Mouse (Mus musculus): ENCODE results near the gene Snap91.

The Snap91 gene

DNA sequence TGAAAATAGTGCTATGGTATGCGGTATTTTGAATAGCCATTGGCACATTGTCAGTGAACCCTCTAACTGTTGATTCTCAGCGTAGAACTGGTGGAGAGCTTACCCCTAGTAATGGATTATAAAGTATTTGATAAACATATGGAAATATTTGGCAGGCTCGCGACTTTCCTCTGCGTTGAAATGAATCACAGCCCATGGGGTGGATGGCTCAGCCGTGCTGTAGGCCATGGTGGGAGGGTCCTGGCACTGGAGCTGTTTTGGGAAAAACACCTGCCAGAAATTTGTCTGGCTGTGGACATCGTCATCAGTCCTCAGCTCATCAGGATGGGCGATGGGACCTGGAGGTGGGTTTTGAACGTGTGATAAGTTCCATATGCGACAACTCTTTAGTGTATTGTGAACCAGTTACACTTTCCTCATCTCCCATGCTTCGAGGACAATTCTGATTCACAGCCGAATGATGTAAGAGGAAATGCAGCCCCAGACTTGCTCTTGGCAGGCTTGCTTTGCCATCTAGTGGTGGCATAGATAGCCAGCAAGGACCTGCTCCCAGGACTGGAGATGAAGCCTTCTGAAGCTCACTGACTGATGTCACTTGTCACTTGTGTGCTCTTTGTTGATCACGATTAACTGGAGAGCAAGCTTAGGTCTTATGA lies 134.4 kb downstream of the Snap91 start:
- 20% methylated on average over 13 of the region's 13 CpGs for WGBS

DNA sequence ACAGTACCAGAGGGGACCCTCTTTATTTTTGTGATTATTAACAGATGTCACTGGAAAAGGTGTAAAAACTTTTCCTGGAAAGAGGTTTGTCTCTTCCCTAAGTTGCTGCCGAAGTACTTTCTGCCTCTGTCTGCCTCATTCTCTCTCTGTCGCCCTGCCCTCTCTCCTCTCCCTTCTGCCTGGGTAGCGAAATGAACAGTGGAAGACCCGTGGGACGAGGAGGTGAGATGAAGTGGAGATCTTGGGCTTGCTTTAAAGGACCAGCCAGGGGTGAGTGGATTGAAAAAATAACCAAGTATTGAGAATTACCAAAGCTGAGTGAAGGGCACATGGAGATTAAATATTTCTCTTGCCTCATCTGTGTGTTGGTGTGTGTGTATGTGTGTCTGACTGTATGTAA lies 136.4 kb downstream of the Snap91 start:
- WGBS, result 34% methylated on average over 5 of the region's 5 CpGs

DNA sequence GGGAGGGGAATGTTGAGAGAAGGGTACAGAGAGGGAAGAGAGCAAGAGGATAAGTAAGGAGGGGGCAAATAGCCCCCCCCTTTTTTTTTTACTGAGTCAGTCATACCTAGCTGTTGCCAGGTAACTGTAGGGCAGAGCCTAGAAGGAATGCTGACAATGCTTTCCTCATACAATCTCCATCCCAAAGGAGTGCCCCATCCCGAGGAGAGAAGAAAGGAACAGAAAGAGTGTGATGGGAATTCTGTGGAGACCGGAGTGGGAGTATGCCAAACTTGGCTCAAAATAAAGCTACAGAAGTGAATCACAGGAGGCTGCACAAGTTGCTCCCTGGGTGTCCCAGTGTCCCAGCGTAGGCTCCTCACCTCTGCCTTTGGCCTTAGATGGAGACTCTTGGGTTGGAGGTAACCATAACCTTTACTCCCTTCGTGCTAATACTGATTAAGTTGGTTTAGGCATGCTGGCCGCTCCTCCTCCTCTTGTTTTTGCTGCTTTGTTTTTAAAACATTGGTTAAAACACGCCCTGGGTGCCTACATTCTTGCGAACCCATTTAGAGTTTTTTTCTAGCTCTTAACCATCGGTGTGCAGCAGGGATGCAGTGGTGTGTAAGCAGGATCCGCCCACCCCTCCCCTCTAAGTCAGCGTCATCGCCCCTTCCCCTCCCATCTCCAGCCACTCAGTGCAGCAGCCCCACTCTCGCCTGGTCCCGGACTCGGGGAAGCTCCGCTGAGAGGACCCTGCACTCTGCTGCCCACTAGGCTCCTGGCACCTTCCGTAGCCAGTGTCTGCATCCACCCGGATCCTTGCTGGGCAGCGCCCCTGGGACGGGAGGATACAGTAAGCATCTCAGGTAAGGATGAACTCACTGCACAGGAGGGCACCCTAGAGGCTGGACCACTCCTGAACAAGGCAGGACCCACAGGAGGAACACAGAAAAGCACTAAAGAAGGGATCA lies 137.2 kb downstream of the Snap91 start, which contains the start of gene Prss35:
Prss35 (plus strand) TSS at position 691 of the 953 bp plus-strand sequence.
- WGBS, result 3% methylated on average over 19 of the region's 19 CpGs

DNA sequence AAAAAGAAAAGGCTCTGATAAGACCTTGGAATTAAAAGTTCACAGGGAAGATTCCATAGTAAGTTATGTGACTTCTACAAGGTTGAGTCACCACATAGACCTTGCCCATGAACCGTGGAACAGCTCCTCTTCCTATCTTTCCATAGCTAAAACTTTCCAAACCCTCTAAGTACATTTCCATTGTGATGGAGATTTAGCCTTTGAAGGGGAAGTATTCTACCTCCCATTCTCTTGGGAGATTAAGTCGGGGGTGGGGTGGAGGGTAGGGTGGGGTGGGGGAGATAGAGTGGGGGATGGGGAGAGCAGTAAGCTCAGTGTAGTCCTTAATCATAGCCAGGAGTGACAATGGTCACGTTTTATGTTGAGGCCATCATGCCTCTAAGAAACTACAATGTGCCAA lies 140.5 kb downstream of the Snap91 start:
- WGBS, result 66% methylated on average over 3 of the region's 3 CpGs

DNA sequence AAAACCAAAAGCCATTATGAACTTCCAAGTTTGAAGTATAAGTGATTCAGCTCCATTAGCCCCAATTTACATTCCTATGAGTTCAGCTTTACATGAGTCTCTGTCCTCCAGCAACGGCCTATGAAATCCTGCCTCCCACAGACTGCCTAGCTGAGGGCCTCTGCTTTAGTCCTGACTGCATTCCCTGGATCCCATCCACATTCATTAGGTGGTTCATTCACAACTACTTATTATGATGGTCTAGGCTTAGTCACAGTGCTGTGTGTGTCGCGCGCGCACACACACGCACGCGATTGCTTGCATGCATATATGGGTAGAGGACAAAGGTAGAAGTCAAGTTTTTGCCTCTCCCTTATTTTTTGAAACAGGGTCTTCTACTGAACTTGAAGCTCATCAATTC lies 141.7 kb downstream of the Snap91 start:
- WGBS, result 86% methylated on average over 8 of the region's 8 CpGs

DNA sequence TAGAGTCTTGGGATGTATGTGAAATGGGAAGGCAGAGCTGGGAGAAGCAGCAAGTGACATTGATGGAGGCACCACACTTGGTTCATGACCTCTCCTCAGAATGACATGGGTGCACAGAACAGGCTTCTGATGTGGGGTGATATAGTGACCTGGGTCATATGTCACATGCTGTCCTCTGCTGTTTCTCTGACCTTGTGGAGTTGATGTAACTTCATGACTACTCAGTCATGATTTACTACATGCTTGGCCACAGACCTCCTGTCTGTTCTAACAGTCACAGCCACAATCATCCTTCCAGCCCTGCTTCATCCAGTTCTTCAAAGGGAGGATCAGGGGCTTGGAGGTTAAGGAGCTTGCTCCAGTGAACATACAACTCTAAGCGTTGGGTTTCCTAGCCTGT lies 142.4 kb downstream of the Snap91 start:
- WGBS, result 84% methylated on average over 1 of the region's 1 CpGs

DNA sequence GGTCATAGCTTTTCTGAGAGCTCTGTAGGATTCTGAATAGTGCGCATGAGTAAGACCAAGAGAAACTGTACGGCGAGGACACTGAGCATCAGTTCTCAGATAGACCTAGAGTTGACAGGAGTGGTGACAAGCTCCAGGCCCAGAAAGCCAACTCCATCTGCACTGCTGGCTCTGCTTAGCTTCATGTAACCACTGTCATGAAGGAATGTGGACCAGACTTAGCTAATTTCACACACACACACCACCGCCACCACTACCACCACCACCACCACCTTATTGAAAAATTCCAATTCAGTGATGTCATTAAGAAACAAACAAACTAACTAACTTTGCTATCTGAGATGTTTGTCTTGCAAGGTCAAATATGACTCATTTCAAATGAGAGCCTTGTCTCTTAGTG lies 143.5 kb downstream of the Snap91 start:
- WGBS, result 92% methylated on average over 4 of the region's 4 CpGs

DNA sequence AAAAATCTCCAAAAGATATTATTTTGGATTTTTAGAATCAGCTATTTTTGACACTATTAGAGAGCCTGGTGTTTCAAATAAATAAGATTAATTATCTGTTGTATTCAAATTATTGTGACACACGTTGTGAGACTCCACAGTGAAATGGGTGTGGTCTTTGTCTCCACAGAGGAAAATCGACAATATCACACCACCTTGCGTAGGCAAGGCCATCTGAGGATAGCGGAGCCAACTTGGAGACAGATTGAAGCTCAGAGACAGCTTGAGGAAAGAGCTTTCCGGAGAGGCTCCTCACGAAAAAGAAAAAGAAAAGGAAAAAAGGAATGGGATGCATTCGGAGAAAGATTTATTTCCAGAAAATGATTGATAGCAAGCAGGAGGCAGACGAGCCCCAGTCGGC lies 145.7 kb downstream of the Snap91 start:
- 42% methylated on average over 9 of the region's 9 CpGs for WGBS

DNA sequence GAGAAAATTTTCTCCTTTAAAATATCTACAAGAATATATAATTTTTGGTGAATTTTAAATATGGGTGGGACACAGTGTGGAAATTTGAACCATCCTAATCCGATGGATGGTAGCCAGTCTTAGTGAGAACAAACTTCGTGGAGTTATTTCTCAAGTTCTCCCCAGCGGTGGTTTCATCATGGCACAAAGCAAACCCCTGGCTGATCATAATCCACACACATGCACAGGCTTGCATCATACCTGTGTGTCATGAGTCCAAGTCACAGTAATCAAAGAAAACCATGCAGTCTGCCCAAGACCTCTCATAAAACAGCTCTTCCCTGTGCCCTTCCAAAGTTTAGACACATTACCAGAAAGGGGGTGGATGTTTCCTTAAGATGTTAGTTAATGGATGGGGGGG lies 150.6 kb downstream of the Snap91 start:
- WGBS, result 95% methylated on average over 3 of the region's 3 CpGs

DNA sequence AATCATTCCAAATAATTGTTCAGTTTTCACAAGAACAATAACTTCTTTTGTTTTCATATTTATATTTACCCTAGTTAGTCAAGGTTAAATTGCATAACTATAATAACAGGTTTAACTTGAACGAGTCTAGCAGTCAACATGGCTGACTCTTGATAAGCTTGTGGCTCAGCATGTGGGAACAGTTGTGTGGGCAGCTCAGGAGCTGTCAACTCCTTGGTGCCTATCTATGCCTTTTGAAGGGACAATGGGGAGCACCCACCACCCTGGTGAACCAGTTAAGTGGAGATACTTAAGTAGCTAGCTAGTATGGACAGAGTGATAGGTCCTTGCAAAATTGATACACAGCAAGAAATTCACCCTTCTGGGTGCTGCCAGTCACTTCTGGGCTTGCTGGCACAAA lies 151.4 kb downstream of the Snap91 start:
- 74% methylated on average over 1 of the region's 1 CpGs for WGBS

DNA sequence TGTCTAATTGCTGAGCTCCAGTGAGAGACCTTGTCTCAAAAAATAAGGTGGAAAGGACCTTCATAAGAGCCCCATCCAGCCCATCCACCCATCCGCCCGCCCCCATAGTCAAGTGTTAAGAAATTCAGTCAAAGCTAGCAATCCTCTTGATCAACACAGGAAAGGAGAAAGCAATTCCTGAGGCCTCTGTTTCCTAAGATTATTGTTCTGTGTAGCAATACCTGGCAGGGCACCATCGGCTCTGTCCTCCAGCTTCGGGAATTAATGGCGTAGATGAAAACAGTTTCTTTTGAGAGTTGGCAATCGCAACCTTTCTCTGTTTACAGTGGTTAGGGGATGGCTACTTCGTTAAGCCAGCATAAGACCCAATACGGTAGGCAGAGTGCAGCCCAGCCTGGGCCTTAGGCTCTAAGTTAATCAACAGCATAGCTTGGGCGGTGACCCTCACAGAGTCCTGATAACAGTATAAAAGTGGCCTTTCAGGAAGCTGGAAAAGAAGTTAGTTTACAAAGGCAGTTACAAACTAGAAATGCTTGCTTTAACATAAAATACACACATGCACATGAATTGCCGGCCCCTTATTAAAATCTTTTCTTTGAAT lies 152.1 kb downstream of the Snap91 start:
- WGBS, result 84% methylated on average over 10 of the region's 10 CpGs

DNA sequence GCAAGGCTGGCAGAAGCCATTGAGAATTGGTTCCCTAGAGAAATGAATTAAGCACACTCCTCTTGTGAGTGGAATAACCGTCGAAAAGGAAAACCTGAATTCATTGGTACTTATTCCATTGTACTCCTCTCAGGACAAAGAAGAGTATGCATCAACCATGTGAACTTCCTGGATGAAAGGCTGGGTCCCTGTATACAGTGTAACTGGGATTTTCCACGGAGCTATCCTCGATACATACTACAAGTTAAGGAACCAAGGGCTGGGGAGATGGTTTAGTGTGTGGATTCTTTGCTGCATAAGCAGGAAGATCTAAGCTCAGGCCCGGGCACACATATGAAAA lies 154.1 kb downstream of the Snap91 start:
- 79% methylated on average over 5 of the region's 5 CpGs for WGBS

DNA sequence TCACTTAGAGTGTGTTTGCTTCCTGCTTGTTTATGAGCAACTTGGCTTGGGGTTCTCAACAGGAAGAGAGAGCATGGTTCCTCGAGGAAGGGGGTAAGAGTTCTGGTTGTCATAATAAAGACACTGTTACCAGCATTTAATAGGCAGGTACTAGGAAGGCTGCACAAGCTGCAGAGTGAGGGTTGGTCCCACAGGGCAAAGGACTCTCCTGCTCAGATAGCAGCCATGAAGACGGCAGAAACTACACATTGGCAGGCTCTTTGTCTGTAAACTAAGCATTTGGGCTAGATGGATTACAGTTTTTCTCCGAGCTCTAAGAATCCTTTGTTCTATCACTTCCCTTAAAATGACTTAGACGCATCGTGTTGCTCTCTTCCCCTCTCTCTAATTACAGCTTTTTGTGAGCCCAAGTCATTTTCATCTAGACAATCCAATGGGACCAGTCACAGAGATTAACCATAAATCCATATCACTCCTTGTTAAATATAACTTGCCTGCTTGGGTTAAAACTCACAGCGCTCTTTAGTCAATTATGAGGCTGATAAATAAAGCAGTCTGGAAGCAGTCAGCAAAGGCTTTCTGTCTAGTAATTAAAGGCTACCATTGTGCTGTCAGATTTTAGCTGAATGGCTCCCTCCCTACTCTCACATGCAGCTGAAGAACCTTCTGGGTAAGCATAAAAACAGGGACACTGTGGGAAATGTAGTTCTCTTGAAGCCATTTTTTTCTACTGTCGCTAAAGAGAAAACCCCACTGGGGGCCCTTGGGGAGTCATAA lies 154.7 kb downstream of the Snap91 start:
- WGBS, result 47% methylated on average over 7 of the region's 7 CpGs

DNA sequence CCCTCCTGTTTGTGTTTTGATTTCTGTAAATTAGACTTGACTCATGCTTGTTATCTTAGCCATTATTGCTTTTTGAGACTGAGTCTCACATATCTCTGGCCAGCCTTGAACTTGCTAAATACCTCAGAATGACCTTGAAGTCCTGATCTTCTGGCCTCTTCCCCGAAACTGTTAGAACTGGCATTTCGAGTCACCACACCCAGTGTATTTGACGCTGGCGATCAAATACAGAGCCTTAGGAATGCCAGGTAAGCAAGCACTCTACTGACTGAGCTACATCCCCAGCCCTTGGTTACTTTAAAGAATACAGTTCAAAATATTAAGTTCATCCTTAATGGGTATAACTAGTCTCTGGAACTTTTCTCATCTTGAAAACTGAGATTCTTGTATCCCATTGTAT lies 155.4 kb downstream of the Snap91 start:
- 94% methylated on average over 4 of the region's 4 CpGs for WGBS

DNA sequence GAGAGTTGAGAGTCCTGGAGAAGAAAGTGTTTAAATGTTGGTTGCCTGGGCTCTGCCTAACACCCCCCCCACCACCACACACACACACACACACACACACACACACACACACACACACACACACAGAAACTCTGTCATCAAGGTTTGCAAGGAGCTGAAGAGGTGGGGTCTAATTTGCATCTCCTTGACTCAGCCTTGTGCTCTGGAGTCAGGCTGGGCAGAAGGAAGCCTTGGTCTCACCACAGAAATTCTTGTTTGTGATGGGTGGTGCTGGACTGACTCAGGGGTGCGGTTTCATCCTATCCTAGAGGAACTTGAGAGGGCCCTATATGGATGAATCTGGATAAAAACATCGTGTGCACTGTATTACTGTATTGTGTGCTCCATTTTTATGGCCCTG lies 159.7 kb downstream of the Snap91 start:
- 91% methylated on average over 2 of the region's 2 CpGs for WGBS

DNA sequence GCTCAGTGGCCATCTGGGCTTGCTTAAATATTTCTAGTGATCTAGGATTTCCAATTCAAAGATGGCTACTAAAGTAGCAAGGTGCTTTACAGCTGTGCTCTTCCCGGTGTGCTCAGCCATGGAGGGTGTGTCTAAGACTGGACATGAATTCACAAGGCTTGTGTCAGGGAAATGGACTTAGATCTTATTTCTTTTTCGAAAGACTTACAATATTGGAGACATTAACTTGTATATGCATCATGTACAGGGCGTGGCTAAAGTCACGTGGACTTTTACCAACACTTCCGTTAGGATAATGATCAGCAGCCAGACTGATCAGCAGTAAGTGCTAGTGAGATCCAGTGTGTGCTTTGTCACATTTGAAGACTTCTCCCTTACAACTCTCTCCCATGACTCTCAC lies 160.2 kb downstream of the Snap91 start:
- WGBS, result 94% methylated on average over 5 of the region's 5 CpGs

DNA sequence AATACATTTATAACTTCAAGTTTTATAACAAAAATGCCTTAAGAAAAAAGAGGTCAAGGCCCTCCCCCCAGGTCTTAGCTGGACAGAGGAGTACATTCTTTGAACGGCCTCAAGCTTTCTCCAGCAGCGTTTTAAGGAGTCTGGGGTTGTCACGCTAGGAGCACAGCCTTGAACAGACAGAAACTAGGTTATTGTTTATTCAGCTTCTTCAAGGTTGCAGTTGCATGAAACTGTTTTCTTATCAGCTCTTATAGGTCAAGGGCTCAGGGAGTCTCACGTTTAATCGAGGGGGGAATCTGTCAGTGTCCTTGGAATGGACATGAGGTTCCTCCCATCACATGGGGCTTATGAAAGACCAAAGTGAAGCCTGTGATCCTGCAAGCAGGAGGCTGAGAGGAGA lies 163.3 kb downstream of the Snap91 start:
- WGBS, result 81% methylated on average over 5 of the region's 5 CpGs

DNA sequence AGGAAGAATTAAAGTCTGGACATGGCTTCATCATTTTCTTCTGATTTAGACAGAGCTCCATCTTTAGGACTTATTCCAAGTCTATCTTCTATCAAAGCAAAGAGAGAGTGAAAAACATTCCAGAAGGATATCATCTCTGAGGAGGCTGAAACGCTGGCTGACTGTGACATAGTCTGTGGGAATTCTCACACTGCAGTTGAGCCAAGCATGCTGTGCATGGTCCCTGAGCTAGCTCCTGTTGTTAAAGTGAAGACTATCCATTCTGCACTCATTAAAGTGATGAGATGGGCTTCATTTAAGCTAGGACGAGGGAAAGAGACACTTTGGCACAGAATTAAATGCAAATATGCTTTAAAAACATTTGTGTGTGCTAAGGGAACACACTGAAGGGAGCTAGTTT lies 163.9 kb downstream of the Snap91 start:
- WGBS, result 30% methylated on average over 2 of the region's 2 CpGs
